Mouse (Mus musculus) gonadal fat pad, adult 2 months (tissue): Measurements from ENCODE around the gene Rnf182. TPM values are rescaled to one million over a fixed set of nuclear protein-coding genes. Genes with fewer than 3 reads are reported as not detected.

ENCODE experiments used
- DNase-seq: peaks from one replicate; pipeline ENCODE4 v3.0.0-alpha.2; 2012; ENCODE audit warnings: low read depth
- polyA plus RNA-seq: library from polyadenylated mRNA; depleted of rRNA; stranded (reverse); fragments of >200 nt; gene quantifications from 2 replicates; pipeline ENCODE4 v1.2.3, GENCODE M21; 2012; rRNA removed

The Rnf182 gene
- polyA plus RNA-seq, 1 experiment = 0.28 TPM

- no peak for DNase-seq
These were observed 88.0 kb downstream of the Rnf182 start for GRCm38 (mm10) chr13:43703471-43703870.

- no peak for DNase-seq
These were observed 89.1 kb downstream of the Rnf182 start for GRCm38 (mm10) chr13:43704533-43705116.

- DNase-seq = no peak
These were observed 90.9 kb downstream of the Rnf182 start for GRCm38 (mm10) chr13:43706387-43706786.

GRCm38 (mm10) chr13:43709529-43709928 is 94.0 kb downstream of the Rnf182 start:
- no peak for DNase-seq

GRCm38 (mm10) chr13:43711708-43712314 is 96.3 kb downstream of the Rnf182 start:
- no peak for DNase-seq

- DNase-seq = peak; percentile 16
These were observed 99.2 kb downstream of the Rnf182 start for GRCm38 (mm10) chr13:43714741-43715140.

- DNase-seq = no peak
These were observed 100.0 kb downstream of the Rnf182 start for GRCm38 (mm10) chr13:43715466-43715865.

GRCm38 (mm10) chr13:43716514-43717036 is 101.1 kb downstream of the Rnf182 start:
- DNase-seq = no peak

GRCm38 (mm10) chr13:43718173-43718572 is 102.7 kb downstream of the Rnf182 start:
- DNase-seq = no peak

- no peak for DNase-seq
These were observed 105.0 kb downstream of the Rnf182 start for GRCm38 (mm10) chr13:43720496-43720895.

Other genes with a start within 250 kb of the Rnf182 start
- gene Nol7, start 217.3 kb upstream of the Rnf182 start, polyA plus RNA-seq = 32.8 and 37.3 TPM in 2 replicates
- 19.2 and 20.0 TPM in 2 replicates for gene Ranbp9, start 134.4 kb upstream of the Rnf182 start, polyA plus RNA-seq
- 26.0 and 27.0 TPM in 2 replicates for gene Mcur1, start 55.5 kb upstream of the Rnf182 start, polyA plus RNA-seq
- 3.3 and 5.4 TPM in 2 replicates for gene Cd83, start 169.1 kb downstream of the Rnf182 start, polyA plus RNA-seq